Mouse (Mus musculus): ENCODE measurements around the gene Entpd3. TPM values are rescaled to one million over a fixed set of nuclear protein-coding genes. Genes with fewer than 3 reads are reported as not detected.
A peak's percentile ranks its signal among the peaks of the same experiment; 100 is the strongest.

Gene Entpd3
- polyA plus RNA-seq, 1 experiment from 2014 or later = 2.1 TPM

DNA sequence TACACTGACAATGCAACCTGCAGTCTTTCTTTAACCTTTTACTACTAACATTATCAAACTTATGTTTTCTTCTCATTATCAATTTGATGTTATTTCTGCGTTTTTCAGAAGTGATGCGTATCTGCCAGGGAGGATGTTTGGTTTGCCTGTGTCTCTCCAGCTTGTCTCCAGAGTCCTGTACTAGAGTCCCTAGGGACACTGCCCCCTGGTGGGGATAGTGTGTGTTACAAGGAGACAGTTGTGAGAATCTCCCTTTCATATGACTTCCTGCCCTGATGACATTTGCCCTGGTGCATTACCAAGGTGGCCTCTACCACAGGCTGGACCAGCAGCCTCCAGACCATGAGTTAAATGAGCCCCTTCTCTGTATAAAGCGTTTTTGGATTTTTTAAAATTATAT, 46.9 kb downstream of the Entpd3 start:
- WGBS = 10% methylated on average over 3 of the region's 3 CpGs

DNA sequence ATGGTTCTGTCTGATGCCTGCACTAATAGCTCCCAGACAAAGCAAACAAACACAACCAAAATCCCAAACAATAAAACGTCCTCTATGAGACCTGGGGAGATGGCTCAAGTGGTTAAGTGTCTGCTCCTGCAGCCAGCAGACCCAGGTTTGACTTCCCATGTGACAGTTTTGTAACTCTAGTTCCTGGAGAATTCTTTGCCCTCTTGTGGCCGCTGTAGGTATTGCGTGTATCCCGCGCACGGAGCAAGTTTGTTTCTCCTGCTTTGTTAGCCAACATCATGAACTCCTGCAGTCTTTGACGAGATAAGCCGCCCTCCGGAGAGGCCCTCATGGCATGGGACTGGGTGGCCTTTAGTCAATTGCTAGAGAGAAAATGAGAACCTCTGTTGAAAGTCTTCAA, 51.9 kb downstream of the Entpd3 start:
- no peak for ATAC-seq (ENCODE audit: insufficient number of reproducible peaks, low FRiP score, low TSS enrichment, low read depth)
- Histone ChIP-seq H3K4me3 (no peak overlapping the region), H3K36me3 (no peaks in the 10 kb centered on the region), H3K27ac (no peak overlapping the region), H3K9me3 (no peaks in the 10 kb centered on the region), H3K4me2 (no peak overlapping the region), H3K9ac (no peak overlapping the region), H3K4me1 (0 out of 2 replicates have a peak, but pooled peaks cover 2% of the 10 kb centered on the region), H3K27me3 (no peaks in the 10 kb centered on the region)
- WGBS = 4% methylated on average over 9 of the region's 9 CpGs

More for the DNA sequence above, 46.9 kb downstream of the Entpd3 start:
- H3K9me3 ChIP-seq = no peaks in the 10 kb centered on the region
- no peak overlapping the region for H3K4me3 ChIP-seq
- no peak overlapping the region for H3K9ac ChIP-seq
- H3K27me3 ChIP-seq = no peaks in the 10 kb centered on the region
- H3K4me1 ChIP-seq = peaks cover 14% of the 10 kb centered on the region
- no peak overlapping the region for H3K4me2 ChIP-seq
- ATAC-seq (ENCODE audit: insufficient number of reproducible peaks, low FRiP score, low TSS enrichment, low read depth) = no peak
- no peak overlapping the region for H3K27ac ChIP-seq
- H3K36me3 ChIP-seq = no peaks in the 10 kb centered on the region

DNA sequence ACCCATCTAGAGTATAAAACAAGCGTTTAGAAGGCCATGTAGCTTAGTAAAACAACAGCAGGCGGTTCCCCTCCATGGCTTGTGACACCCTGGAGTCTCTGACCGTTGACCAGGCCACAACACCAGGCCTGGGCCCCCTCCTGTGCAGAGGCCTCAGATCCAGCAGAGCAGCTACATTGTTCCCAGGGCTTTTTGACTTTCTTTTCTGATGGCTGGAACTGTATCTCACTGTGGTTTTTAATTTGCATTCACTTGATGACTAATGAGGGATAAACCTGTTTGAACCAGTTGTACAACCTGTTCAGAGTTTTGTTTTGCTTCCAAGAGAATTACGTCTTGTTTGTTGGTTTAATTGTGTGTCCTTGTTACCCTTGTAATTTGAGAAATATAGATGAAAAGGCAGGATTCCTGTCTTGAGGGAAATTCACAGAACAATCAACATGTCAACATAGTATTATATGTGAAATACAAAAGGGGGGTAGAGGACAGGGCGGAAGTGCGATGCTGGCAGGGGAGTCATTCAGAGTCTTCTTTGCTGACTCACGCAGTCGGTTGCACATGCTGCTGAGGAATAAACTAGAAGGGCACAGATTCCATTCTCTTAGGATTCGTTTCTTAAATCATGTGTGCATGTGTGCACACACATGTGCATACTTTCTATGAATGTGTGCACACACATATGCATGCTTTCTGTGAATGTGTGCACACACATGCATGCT, 53.9 kb downstream of the Entpd3 start:
- Histone ChIP-seq H3K27ac (peak overlapping the region; percentile 69), H3K9ac (no peak overlapping the region), H3K9me3 (no peaks in the 10 kb centered on the region), H3K36me3 (no peaks in the 10 kb centered on the region), H3K4me1 (0 out of 2 replicates have a peak, but pooled peaks cover 2% of the 10 kb centered on the region), H3K4me3 (no peak overlapping the region), H3K4me2 (no peak overlapping the region), H3K27me3 (no peaks in the 10 kb centered on the region)
- ATAC-seq (ENCODE audit: insufficient number of reproducible peaks, low FRiP score, low TSS enrichment, low read depth) = no peak
- 59% methylated on average over 9 of the region's 9 CpGs for WGBS

DNA sequence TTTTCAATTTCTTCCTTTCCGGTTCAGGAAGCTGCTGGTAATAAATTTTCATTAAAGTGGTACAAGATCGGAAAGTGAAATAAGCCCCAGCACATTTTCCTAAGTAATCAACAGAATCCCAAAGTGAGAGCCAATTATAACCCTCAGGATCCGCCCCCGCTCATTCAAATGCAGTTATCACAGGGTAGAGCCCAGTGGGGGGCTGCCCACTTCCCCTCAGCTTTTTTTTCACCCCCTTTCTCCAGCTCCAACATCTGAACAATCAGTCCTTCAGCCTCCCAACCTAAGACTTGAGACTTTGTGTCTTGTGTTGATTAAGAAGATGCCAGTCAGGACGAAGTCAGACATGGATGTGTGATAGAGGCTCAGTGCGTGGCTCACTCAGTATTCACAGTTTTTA, 55.2 kb downstream of the Entpd3 start:
- H3K27me3 ChIP-seq = no peaks in the 10 kb centered on the region
- no peaks in the 10 kb centered on the region for H3K36me3 ChIP-seq
- H3K4me2 ChIP-seq = no peak overlapping the region
- H3K9me3 ChIP-seq = no peaks in the 10 kb centered on the region
- H3K4me3 ChIP-seq = no peak overlapping the region
- no peak overlapping the region for H3K27ac ChIP-seq
- WGBS = 52% methylated on average over 6 of the region's 6 CpGs
- no peak overlapping the region for H3K9ac ChIP-seq
- no peak for ATAC-seq (ENCODE audit: insufficient number of reproducible peaks, low FRiP score, low TSS enrichment, low read depth)
- 0 out of 2 replicates have a peak, but pooled peaks cover 2% of the 10 kb centered on the region for H3K4me1 ChIP-seq

DNA sequence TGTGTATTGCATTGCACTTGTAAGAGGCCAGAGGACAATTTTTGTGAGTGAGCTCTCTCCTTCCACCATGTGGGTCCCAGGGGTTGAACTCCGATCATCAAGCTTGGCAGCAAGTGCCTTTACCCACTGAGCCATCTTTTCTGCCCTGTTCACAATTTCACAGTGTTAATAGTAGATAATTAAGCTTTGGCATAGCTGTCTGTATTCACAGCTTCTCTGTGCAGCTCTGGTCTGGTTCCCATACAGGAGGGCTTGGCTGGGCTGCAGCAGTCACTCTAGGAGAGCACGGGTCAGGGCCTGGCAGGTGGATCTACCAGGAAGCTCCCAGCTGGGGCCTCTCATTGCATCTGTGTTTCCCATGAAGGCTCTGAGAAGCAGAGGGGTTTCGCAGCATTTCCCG, 55.7 kb downstream of the Entpd3 start:
- no peak overlapping the region for H3K27ac ChIP-seq
- no peak for ATAC-seq (ENCODE audit: insufficient number of reproducible peaks, low FRiP score, low TSS enrichment, low read depth)
- no peak overlapping the region for H3K4me3 ChIP-seq
- H3K4me2 ChIP-seq = no peak overlapping the region
- WGBS = 63% methylated on average over 4 of the region's 4 CpGs
- no peaks in the 10 kb centered on the region for H3K27me3 ChIP-seq
- H3K9ac ChIP-seq = no peak overlapping the region
- no peaks in the 10 kb centered on the region for H3K9me3 ChIP-seq
- H3K4me1 ChIP-seq = 0 out of 2 replicates have a peak, but pooled peaks cover 2% of the 10 kb centered on the region
- no peaks in the 10 kb centered on the region for H3K36me3 ChIP-seq

DNA sequence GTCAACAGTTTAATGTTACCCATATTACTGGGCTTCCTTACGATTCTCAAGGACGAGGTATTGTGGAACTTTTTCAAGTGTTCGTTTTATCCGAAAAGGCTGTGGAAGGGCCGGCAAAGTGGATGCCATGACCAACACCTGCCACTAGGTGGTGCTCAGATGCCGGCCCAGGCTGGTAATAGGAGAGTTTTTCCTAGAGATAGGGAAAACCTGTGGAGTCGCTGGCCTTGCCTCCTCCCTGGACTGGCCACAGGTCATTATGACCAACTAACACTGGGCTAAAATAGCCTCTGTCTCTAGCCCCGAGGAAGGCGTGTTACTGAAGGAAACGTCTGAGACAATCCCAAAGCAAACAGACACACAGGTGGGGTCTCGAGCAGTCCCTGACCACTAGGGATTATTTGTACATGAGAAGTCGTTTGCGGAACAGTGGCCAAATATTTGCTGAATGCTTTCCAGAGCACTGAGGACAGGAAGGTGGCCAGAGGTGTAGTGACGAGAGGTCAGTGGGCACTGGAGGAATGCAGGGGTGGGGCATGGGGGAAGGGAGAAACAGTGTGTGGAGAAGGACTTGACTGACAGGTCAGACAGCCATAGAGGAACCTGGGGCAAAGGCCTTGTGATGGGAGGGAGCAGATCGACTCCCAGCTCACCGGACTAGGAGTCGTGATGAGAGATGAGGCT, 62.0 kb downstream of the Entpd3 start:
- 0 out of 2 replicates have a peak, but pooled peaks have one; percentile 21 for ATAC-seq (ENCODE audit: insufficient number of reproducible peaks, low FRiP score, low TSS enrichment, low read depth)
- 20% methylated on average over 17 of the region's 17 CpGs for WGBS
- Histone ChIP-seq H3K4me1 (peaks cover 28% of the 10 kb centered on the region), H3K27me3 (no peaks in the 10 kb centered on the region), H3K4me3 (no peak overlapping the region), H3K36me3 (no peaks in the 10 kb centered on the region), H3K9ac (no peak overlapping the region), H3K27ac (no peak overlapping the region), H3K4me2 (no peak overlapping the region), H3K9me3 (no peaks in the 10 kb centered on the region)

DNA sequence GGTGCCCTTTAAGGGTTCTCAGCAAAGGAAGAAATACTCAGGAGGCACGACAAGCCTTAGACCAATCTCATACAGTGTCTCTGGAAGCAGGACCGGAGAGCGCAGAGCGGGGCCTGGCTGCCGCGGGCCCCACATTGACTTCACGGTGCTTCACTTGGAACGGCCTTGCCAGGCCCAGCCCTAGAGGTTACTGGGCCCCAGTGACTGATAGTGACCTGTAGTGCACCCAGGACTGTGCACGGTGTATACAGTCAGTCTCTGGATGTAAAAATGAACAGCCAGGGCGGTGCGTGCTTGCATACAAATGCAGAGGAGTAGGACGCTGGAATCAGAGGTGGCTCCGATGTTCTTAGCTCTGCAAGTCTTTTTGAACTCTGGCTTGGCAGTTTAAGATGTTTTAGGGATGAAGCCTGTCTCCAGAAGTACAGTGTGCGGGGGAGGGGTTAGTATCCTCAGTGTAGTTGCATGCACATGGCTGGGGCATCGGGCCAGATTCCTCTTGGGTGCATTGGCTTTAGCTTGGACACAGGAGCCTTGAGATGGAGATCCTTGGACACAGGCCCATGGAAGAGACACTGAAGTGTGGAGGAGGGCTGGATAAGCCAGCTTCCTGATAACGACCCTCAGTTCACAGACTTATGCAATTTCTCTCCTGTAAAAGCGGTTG, 62.7 kb downstream of the Entpd3 start:
- H3K9ac ChIP-seq = no peak overlapping the region
- H3K27me3 ChIP-seq = no peaks in the 10 kb centered on the region
- 0 out of 2 replicates have a peak, but pooled peaks cover under 1% of the 10 kb centered on the region for H3K9me3 ChIP-seq
- ATAC-seq (ENCODE audit: insufficient number of reproducible peaks, low FRiP score, low TSS enrichment, low read depth) = peak; percentile 16; the same call in 1 of the 2 replicates
- 43% methylated on average over 17 of the region's 17 CpGs for WGBS
- peak overlapping the region; percentile 41 for H3K4me2 ChIP-seq
- peaks cover 28% of the 10 kb centered on the region for H3K4me1 ChIP-seq
- no peak overlapping the region for H3K4me3 ChIP-seq
- H3K36me3 ChIP-seq = no peaks in the 10 kb centered on the region
- peak overlapping the region; percentile 76 for H3K27ac ChIP-seq

DNA sequence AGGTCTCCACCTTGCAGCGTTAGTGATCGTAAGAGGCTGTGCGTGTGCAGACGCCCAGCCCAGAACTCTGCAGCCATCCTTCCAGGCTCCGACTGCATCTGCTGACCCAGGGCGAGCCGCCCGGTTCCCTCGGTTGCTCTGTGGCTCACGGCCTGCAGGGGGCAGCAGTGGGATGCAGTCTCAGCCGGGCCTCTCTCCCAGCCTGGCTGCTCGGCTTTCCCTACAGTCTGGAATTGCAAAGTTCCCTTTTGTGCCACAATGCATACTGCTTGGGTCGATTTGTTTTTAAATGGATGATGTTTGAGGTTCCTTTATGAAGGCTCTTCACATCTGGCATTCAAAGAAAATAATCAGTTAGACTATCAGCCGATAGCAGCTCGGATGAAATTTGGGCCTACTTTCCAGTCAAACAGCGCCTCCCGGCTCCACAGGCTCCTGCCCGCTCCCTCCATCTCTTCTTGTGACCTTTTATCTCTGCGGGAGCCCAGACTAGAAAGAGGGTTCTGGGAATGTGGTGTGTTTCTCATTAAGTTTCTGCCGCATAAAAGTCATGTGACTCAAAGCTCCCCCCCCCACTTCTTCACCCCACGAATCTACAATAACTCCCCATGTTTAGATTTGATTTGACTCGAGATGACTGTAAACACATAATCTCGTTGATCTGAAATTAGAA, 63.4 kb downstream of the Entpd3 start:
- peak overlapping the region; percentile 41 for H3K4me2 ChIP-seq
- peaks cover 28% of the 10 kb centered on the region for H3K4me1 ChIP-seq
- no peaks in the 10 kb centered on the region for H3K27me3 ChIP-seq
- ATAC-seq (ENCODE audit: insufficient number of reproducible peaks, low FRiP score, low TSS enrichment, low read depth) = peak; percentile 81
- 0 out of 2 replicates have a peak, but pooled peaks cover 3% of the 10 kb centered on the region for H3K9me3 ChIP-seq
- H3K4me3 ChIP-seq = no peak overlapping the region
- H3K36me3 ChIP-seq = no peaks in the 10 kb centered on the region
- H3K27ac ChIP-seq = peak overlapping the region; percentile 76
- 3% methylated on average over 23 of the region's 23 CpGs for WGBS
- no peak overlapping the region for H3K9ac ChIP-seq

DNA sequence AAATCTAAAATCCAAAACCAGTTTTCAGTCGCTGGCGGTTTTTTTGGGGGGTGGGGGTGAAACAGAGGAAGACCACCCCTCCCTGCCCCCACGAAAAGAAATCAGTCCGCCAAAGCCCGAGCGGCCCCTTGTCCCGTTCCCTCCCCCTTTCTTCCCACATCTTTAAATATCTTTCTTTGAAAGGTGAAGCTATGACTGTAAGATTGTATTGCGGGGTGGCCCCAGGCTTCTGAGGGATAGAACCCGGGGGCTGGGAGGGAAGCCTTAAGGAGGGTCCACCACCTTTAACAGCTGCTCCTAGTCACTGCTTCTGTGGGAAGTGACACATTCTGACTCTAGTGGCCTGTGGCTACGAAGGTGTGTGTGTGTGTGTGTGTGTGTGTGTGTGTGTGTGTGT, 63.9 kb downstream of the Entpd3 start:
- Histone ChIP-seq H3K27me3 (no peaks in the 10 kb centered on the region), H3K4me1 (peaks cover 28% of the 10 kb centered on the region), H3K9ac (no peak overlapping the region), H3K9me3 (0 out of 2 replicates have a peak, but pooled peaks cover 3% of the 10 kb centered on the region), H3K4me3 (no peak overlapping the region), H3K4me2 (peak overlapping the region; percentile 41), H3K36me3 (no peaks in the 10 kb centered on the region), H3K27ac (peak overlapping the region; percentile 76)
- WGBS = 10% methylated on average over 10 of the region's 10 CpGs
- ATAC-seq (ENCODE audit: insufficient number of reproducible peaks, low FRiP score, low TSS enrichment, low read depth) = 0 out of 2 replicates have a peak, but pooled peaks have one; percentile 10

DNA sequence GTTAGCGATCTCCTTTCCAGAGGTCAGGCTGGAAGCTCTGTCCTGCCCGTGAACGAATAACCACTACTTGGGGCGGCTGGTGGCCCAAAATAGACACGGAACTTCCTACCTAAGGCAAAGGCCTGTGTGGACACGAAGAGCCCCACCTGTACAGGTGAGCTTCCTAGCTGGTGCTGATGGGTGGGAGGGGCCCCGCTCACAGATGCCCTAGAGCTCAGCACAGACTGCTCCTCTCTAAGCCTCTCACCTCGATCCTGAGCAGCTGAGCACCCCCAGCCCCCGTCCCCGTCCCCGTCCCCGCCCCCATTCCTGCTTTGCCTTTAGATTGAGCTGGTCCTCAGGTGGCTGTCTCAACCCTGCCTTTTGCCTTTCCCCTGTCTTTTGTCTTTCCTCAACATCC, 64.3 kb downstream of the Entpd3 start:
- peak overlapping the region; percentile 41; the same call in 1 of the 2 replicates for H3K4me2 ChIP-seq
- 20% methylated on average over 12 of the region's 12 CpGs for WGBS
- H3K9me3 ChIP-seq = 0 out of 2 replicates have a peak, but pooled peaks cover 3% of the 10 kb centered on the region
- no peaks in the 10 kb centered on the region for H3K27me3 ChIP-seq
- no peak overlapping the region for H3K9ac ChIP-seq
- peak; percentile 68; the same call in 1 of the 2 replicates for ATAC-seq (ENCODE audit: insufficient number of reproducible peaks, low FRiP score, low TSS enrichment, low read depth)
- peak overlapping the region; percentile 76; the same call in 1 of the 2 replicates for H3K27ac ChIP-seq
- H3K36me3 ChIP-seq = no peaks in the 10 kb centered on the region
- no peak overlapping the region for H3K4me3 ChIP-seq
- H3K4me1 ChIP-seq = peaks cover 28% of the 10 kb centered on the region

DNA sequence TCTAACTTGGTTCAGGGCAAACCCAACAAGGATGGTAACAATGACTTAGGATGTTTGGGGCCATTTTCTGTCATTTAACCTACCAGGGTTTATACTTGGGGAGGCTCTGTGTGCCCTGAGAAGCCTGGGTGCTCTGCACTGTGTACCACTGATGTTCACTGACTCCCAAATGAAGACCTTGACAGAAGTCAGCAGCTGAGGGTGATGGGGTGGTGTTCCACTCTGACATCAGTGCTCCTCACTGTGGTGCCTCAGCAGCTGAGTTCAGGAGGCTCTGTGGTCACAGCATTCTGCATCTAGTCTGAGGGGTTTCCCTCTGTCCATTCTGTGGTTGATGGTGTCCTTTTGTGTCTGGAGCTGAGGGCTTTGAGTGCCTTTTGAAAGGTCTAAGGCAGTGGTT, 71.4 kb downstream of the Entpd3 start:
- Histone ChIP-seq H3K9me3 (0 out of 2 replicates have a peak, but pooled peaks cover 3% of the 10 kb centered on the region), H3K27me3 (no peaks in the 10 kb centered on the region), H3K4me3 (no peak overlapping the region), H3K4me1 (no peaks in the 10 kb centered on the region), H3K27ac (no peak overlapping the region), H3K36me3 (no peaks in the 10 kb centered on the region), H3K4me2 (no peak overlapping the region), H3K9ac (no peak overlapping the region)
- no peak for ATAC-seq (ENCODE audit: insufficient number of reproducible peaks, low FRiP score, low TSS enrichment, low read depth)

Measured in limb, embryonic 15.5 days (tissue).